Mouse (Mus musculus) kidney, adult 2 months (tissue): ENCODE data around the gene Fam214a. TPM values are rescaled to one million over a fixed set of nuclear protein-coding genes. Genes with fewer than 3 reads are reported as not detected.

Experiments
- DNase-seq: peaks from one replicate; pipeline ENCODE4 v3.0.0; 2021
- H3K27ac ChIP-seq: fragments of 200-500 bp; 2 replicates; pipeline ENCODE4 v1.5.1; 2012; ENCODE audit warnings: low read depth, low read length, control low read depth, inconsistent platforms; ENCODE audit not compliant: insufficient read depth
- H3K27me3 ChIP-seq: fragments of 200-500 bp; replicated peaks from 2 replicates; pipeline ENCODE4 v1.6.1; 2012; ENCODE audit warnings: mild to moderate bottlenecking, moderate library complexity, low read length, inconsistent platforms; ENCODE audit not compliant: control insufficient read depth, insufficient read depth
- H3K36me3 ChIP-seq: fragments of 200-500 bp; 2 replicates; pipeline ENCODE4 v1.6.1; 2012; ENCODE audit warnings: mild to moderate bottlenecking, moderate library complexity, low read length, inconsistent platforms; ENCODE audit not compliant: control insufficient read depth, insufficient read depth
- H3K4me1 ChIP-seq: fragments of 200-500 bp; 2 replicates; pipeline ENCODE4 v1.6.1; 2011; ENCODE audit warnings: low read length; ENCODE audit not compliant: control insufficient read depth, insufficient read depth
- H3K4me3 ChIP-seq: fragments of 200-500 bp; 2 replicates; pipeline ENCODE4 v1.5.1; 2011; ENCODE audit warnings: mild to moderate bottlenecking, low read depth, low read length, control low read depth; ENCODE audit not compliant: insufficient read depth
- CTCF ChIP-seq: fragments of 200-500 bp; conservative IDR thresholded peaks from 2 replicates; pipeline ENCODE4 v1.5.1; 2011; ENCODE audit warnings: low read depth, mild to moderate bottlenecking, control low read depth, low read length, moderate library complexity, mixed read lengths; ENCODE audit not compliant: insufficient read depth, insufficient read length
- POLR2A ChIP-seq: fragments of 200-500 bp; IDR thresholded peaks from one replicate; pipeline ENCODE4 v1.6.1; 2011; ENCODE audit warnings: low read depth, low read length, control low read depth
- WGBS: fragments of 180-500 bp; shearing (Covaris S2); methylation state at CpG from one replicate; pipeline ENCODE4 v1.1.7; 2018; 5-methylcytosine and 5-hydroxymethylcytosine counted together
- polyA plus RNA-seq: library from polyadenylated mRNA; depleted of rRNA; stranded (reverse); fragments of >200 nt; gene quantifications from 2 replicates; pipeline ENCODE4 v1.2.3, GENCODE M21; 2012

The Fam214a gene
- polyA plus RNA-seq, 1 experiment, result 12.1 TPM

DNA sequence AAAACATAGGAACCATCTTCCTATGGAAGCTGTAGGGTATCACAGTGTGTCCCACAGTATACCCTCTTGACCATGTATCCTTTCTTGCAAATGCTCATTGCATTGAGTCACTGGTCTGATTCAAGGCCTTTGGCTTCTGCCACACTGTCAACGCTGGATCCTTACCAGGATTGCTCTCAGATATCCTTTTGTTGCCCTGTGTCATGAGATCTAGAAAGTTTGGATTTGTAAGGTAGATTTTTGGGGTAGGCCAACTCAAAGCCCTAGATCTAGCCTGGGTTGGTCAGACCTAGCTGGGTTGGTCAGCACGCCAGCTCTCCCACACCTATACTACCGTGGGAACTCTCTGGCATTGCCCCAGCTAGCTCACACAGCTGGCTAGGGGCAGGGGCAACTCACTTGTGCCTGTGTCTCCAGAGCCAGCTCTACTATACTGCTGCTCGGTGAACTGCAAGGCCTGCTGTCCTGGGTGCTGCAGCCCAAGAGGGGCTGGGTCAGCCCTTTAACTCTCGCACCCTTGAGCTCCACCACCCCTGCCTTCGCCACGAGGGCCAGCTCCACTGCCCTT is 36.3 kb downstream of the Fam214a start:
- no peak for DNase-seq
- no peak overlapping the region for H3K27ac ChIP-seq
- peaks cover 5% of the 10 kb centered on the region for H3K4me1 ChIP-seq
- H3K27me3 ChIP-seq, result no peaks in the 10 kb centered on the region
- TF ChIP-seq POLR2A (no peak), CTCF (no peak)
- no peaks in the 10 kb centered on the region for H3K36me3 ChIP-seq
- 76% methylated on average over 7 of the region's 7 CpGs for WGBS
- no peak overlapping the region for H3K4me3 ChIP-seq

DNA sequence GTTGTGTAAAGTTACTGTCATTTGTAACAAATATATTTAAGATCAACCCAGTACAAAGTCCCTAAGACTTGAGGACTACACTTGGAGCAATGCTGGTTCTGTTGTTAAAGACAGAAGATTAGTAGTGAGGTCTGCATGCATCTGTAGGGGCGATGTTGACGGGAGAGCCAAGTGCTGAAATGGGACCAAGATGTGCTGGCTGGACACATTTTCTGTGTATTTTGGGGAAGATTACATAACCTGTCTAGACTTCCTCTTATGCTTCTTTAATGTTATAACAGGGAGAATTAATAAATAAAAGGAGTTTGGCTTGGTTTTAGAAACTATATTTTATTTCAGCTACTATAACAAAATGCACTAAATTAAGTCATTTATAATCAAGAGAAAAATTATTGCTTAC is 37.3 kb downstream of the Fam214a start:
- TF ChIP-seq CTCF (no peak), POLR2A (no peak)
- Histone ChIP-seq H3K36me3 (no peaks in the 10 kb centered on the region), H3K27ac (no peak overlapping the region), H3K27me3 (no peaks in the 10 kb centered on the region), H3K4me1 (peaks cover 13% of the 10 kb centered on the region), H3K4me3 (no peak overlapping the region)
- WGBS, result 44% methylated on average over 2 of the region's 2 CpGs
- DNase-seq, result no peak

DNA sequence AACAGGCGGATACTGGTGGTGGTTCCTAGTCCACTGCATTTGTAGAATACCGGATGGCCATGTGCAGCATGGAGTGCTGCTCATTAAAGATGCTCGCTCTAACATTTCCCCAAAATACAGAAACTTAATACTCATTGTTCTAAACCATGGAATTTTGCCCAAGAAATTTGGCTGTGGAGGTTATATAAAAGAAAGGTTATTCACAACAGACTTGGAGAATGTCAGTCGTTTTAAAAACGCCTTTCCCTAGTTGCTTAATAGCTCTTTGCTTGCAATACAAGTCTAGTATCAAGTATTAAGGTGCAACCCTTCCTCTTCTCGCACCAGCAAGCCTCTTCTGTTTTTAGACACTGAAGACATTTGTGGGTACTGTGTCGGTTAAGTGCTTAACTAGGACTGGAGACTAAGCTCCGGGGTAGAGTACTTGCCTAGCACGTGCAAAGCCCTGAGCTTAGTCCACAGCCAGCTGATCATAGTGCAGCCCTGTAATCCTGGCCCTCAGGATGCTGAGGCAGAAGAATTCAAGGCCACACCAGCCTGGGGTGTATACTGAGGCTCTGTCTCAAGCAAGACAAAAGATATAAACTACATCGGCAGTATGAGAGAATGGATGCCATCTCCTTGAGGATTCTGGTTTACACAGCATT is 42.0 kb downstream of the Fam214a start:
- TF ChIP-seq CTCF, result no peak
- TF ChIP-seq POLR2A, result no peak
- WGBS, result 67% methylated on average over 10 of the region's 10 CpGs
- peak; percentile 56 for DNase-seq

DNA sequence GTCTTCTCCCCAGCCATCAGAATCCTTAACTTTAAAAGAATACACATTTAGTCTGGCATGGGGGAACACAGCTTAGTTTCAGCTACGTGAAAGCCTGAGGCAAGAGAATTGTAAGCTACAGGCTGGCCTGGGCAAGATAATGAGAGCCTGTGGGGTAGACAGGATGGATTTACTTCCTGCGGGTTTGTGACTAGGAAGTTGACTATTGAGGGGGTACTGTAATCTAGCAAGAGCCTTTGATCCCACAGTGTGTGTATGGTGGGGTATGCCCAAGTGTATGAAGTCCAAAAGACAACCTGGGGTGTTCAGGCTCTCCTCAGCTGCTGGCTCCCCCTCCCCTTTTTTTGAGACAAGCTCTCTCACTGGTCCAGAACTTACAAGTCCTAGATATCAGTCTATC is 43.7 kb downstream of the Fam214a start:
- TF ChIP-seq POLR2A (no peak), CTCF (no peak)
- DNase-seq, result no peak
- Histone ChIP-seq H3K27me3 (no peaks in the 10 kb centered on the region), H3K4me1 (peaks cover 19% of the 10 kb centered on the region), H3K36me3 (no peaks in the 10 kb centered on the region; the same call in 1 of the 2 replicates), H3K27ac (no peak overlapping the region), H3K4me3 (no peak overlapping the region)
- WGBS, result 51% methylated on average over 2 of the region's 2 CpGs

More for the DNA sequence above, 42.0 kb downstream of the Fam214a start:
- Histone ChIP-seq H3K4me3 (no peak overlapping the region), H3K36me3 (no peaks in the 10 kb centered on the region; the same call in 1 of the 2 replicates), H3K4me1 (peaks cover 18% of the 10 kb centered on the region), H3K27me3 (no peaks in the 10 kb centered on the region), H3K27ac (no peak overlapping the region)

DNA sequence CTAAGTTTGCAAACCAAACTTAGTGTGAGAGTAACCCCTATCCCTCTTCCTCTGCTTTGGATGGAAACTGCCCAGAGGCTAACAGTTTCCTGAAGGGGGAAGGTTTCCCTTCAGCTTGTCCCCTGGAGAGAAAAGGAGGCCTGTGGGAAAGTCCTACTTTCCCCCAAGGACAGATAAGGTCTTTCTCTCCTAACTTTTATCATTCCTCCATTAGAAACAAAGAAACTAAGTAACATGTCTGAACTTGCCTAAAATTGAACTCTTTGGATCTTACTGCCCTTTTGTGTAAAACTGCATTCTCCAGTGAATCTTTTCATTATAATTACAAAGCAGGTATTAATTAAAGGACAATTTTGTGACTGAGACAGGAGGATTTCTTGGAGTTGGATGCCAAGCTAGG is 45.3 kb downstream of the Fam214a start:
- peaks cover 18% of the 10 kb centered on the region for H3K4me1 ChIP-seq
- no peaks in the 10 kb centered on the region for H3K27me3 ChIP-seq
- no peak for DNase-seq
- no peak overlapping the region for H3K4me3 ChIP-seq
- TF ChIP-seq CTCF, result no peak
- TF ChIP-seq POLR2A, result no peak
- H3K36me3 ChIP-seq, result no peaks in the 10 kb centered on the region; the same call in 1 of the 2 replicates
- peak overlapping the region; percentile 30; the same call in 1 of the 2 replicates for H3K27ac ChIP-seq

DNA sequence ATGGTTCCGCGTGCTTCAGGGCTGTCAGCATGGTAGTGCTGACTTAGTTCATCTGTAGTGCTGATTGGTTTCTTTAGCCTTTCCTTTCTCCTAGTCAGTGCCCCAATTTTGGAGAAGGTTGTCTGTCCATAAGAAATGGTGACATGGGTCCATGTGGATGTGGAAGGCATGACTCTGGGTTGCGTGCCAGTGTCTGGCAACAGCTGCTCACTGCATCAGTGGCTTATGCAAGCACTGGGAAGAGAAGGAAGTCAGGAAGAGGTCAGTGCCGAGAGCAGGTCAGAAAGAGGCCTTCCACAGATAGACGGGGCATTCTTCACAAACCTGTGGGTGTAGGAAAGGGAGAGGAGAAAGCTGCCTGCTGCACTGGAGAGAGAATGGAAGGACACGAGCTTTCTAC is 48.3 kb downstream of the Fam214a start:
- H3K4me1 ChIP-seq, result peaks cover 8% of the 10 kb centered on the region; the same call in 1 of the 2 replicates
- DNase-seq, result no peak
- TF ChIP-seq POLR2A (no peak), CTCF (no peak)
- WGBS, result 66% methylated on average over 6 of the region's 6 CpGs
- no peak overlapping the region for H3K27ac ChIP-seq
- H3K36me3 ChIP-seq, result no peaks in the 10 kb centered on the region
- H3K4me3 ChIP-seq, result no peak overlapping the region
- H3K27me3 ChIP-seq, result no peaks in the 10 kb centered on the region

DNA sequence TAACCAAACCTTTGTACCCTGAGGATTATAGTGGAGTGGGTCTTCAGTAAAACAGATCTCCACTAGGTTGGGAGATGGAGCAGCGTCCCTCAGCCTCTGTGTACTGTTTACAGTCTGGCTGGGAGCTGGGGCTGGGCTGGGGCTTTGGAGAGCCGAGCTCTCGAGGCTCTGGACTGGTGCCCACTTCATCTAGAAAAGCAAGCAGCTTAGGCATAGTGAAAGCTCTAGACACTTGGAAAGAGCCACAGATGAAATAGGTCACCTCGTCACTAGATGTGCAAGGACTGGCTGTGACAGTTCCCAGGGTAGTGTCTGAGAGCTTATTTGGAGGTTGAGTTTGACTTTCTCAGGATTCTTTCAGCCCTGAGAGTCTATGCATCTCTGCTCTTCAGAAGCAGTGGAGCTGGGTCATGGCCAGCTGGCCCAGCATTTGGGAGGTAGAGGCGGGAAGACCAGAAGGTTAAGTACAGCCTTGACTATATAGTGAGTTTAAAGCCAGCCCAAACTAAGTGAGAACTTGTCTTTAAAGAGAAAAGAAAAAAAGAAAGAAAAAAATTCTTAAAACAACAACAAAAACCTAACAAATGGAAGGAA is 49.0 kb downstream of the Fam214a start:
- H3K27ac ChIP-seq, result no peak overlapping the region
- WGBS, result 48% methylated on average over 5 of the region's 5 CpGs
- TF ChIP-seq CTCF, result no peak
- TF ChIP-seq POLR2A, result no peak
- 0 out of 2 replicates have a peak, but pooled peaks cover under 1% of the 10 kb centered on the region for H3K36me3 ChIP-seq
- H3K4me1 ChIP-seq, result peaks cover 8% of the 10 kb centered on the region; the same call in 1 of the 2 replicates
- H3K4me3 ChIP-seq, result no peak overlapping the region
- no peaks in the 10 kb centered on the region for H3K27me3 ChIP-seq
- no peak for DNase-seq
